Mouse (Mus musculus): Measurements from ENCODE around the gene Gpatch8. TPM values are rescaled to one million over a fixed set of nuclear protein-coding genes. Genes with fewer than 3 reads are reported as not detected.

The Gpatch8 gene
- polyA plus RNA-seq, 1 experiment, result 34.5 TPM

DNA sequence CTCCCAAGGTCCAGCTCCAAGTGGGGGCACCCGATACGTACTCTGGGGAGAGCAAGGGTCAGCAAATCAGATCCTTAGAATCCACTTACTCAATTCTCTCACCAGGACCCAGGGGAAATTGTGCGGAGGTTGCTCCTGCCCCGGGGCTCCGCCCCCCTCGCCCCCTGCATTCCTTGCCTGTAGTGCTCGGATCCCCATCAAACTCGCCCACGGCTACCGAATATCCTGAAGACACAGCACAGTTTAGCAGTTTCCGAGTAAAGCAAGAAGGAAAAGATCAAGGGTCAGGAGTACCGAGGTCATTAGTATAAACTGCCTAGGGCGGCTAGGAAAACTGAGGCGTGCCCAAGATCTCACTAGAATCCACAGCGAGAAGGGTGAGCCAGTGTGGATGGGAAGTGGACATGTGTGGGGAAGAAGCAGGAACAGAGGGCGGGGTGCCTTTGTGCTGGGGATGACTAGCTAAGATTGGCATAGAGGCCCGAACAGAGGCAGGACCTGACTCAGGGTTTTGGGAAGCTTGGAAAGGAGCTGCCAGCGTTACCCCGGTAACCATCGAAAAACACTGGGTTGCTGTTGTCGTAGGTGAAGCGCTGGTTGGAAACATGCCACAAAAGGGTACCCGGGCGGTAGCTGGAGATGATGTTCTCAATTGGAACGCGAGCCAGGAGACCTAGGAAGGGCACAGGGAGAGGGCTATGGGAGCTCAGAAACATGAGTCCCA lies 90.3 kb downstream of the Gpatch8 start:
- Histone ChIP-seq H3K27ac (ENCODE audit: control insufficient read depth, insufficient read depth, low read length) (no peak overlapping the region), H3K36me3 (ENCODE audit: control insufficient read depth, insufficient read depth, low read length) (no peaks in the 10 kb centered on the region), H3K4me3 (ENCODE audit: control insufficient read depth, insufficient read depth, low read length) (no peak overlapping the region), H3K4me1 (replicated peaks; ENCODE audit: control insufficient read depth, insufficient read depth, low read length) (peaks cover 10% of the 10 kb centered on the region), H3K27me3 (ENCODE audit: control insufficient read depth, insufficient read depth, low read length) (no peaks in the 10 kb centered on the region)
- TF ChIP-seq POLR2A (IDR thresholded peaks at IDR 0.05; ENCODE audit: control insufficient read depth, extremely low read depth, insufficient read depth, low read length, poor library complexity) (no peak), CTCF (IDR thresholded peaks at IDR 0.05; ENCODE audit: borderline replicate concordance, control insufficient read depth, extremely low read depth, insufficient read depth, low read length, poor library complexity) (no peak)
- no peak for DNase-seq
- WGBS, result 84% methylated on average over 26 of the region's 26 CpGs

DNA sequence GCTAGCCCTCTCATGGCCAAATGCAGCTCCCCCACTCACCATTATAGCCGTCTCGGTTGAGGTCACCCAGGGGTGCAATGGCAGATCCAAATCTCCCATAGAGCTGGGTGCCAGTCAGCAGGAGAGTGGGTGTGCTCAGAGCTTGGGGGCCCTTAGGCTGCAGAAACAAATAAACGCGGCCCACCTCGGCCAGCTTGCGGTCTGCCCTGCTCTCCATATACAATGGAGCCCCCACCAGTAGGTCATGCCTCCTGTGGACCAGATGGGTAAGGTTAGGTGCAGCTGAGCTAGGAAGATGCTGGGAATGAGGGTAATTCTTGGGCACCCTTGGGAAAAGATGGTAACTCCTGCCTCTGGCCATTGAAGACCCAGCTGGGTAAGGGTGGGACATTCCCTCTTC lies 91.3 kb downstream of the Gpatch8 start:
- no peaks in the 10 kb centered on the region for H3K27me3 ChIP-seq (ENCODE audit: control insufficient read depth, insufficient read depth, low read length)
- peaks cover 10% of the 10 kb centered on the region for H3K4me1 ChIP-seq (replicated peaks; ENCODE audit: control insufficient read depth, insufficient read depth, low read length)
- TF ChIP-seq CTCF (IDR thresholded peaks at IDR 0.05; ENCODE audit: borderline replicate concordance, control insufficient read depth, extremely low read depth, insufficient read depth, low read length, poor library complexity) (no peak), POLR2A (IDR thresholded peaks at IDR 0.05; ENCODE audit: control insufficient read depth, extremely low read depth, insufficient read depth, low read length, poor library complexity) (no peak)
- no peak overlapping the region for H3K4me3 ChIP-seq (ENCODE audit: control insufficient read depth, insufficient read depth, low read length)
- no peak for DNase-seq
- H3K36me3 ChIP-seq (ENCODE audit: control insufficient read depth, insufficient read depth, low read length), result no peaks in the 10 kb centered on the region
- 95% methylated on average over 6 of the region's 6 CpGs for WGBS
- no peak overlapping the region for H3K27ac ChIP-seq (ENCODE audit: control insufficient read depth, insufficient read depth, low read length)

DNA sequence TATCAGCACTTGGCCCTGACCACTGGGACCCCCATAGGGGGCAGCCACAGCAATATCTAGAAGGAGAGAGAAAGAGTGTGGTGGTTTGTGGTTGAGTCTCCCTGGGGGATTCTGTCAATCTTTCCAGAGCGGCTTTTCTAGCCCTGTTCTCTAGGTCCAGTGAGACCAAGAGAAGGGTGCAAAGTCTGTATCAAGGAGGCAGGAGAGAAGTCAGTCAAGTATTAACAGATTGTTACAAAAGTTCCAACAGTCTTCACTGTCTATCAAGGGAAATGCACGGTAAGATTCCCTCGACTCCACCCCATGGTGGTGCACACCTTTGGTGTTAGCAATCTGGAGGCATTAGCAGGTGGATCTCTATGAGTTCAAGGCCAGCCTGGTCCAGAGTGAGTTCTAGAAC lies 94.4 kb downstream of the Gpatch8 start:
- 0 out of 2 replicates have a peak, but pooled peaks cover under 1% of the 10 kb centered on the region for H3K4me1 ChIP-seq (replicated peaks; ENCODE audit: control insufficient read depth, insufficient read depth, low read length)
- 90% methylated on average over 3 of the region's 3 CpGs for WGBS
- TF ChIP-seq POLR2A (IDR thresholded peaks at IDR 0.05; ENCODE audit: control insufficient read depth, extremely low read depth, insufficient read depth, low read length, poor library complexity) (no peak), CTCF (IDR thresholded peaks at IDR 0.05; ENCODE audit: borderline replicate concordance, control insufficient read depth, extremely low read depth, insufficient read depth, low read length, poor library complexity) (no peak)
- H3K4me3 ChIP-seq (ENCODE audit: control insufficient read depth, insufficient read depth, low read length), result no peak overlapping the region
- DNase-seq, result no peak
- no peaks in the 10 kb centered on the region for H3K36me3 ChIP-seq (ENCODE audit: control insufficient read depth, insufficient read depth, low read length)
- no peak overlapping the region for H3K27ac ChIP-seq (ENCODE audit: control insufficient read depth, insufficient read depth, low read length)
- no peaks in the 10 kb centered on the region for H3K27me3 ChIP-seq (ENCODE audit: control insufficient read depth, insufficient read depth, low read length)

- no peak for TF ChIP-seq CTCF (IDR thresholded peaks at IDR 0.05; ENCODE audit: borderline replicate concordance, control insufficient read depth, extremely low read depth, insufficient read depth, low read length, poor library complexity)
- TF ChIP-seq POLR2A (IDR thresholded peaks at IDR 0.05; ENCODE audit: control insufficient read depth, extremely low read depth, insufficient read depth, low read length, poor library complexity), result no peak
- no peaks in the 10 kb centered on the region for H3K27me3 ChIP-seq (ENCODE audit: control insufficient read depth, insufficient read depth, low read length)
- H3K27ac ChIP-seq (ENCODE audit: control insufficient read depth, insufficient read depth, low read length), result no peak overlapping the region
- H3K4me1 ChIP-seq (replicated peaks; ENCODE audit: control insufficient read depth, insufficient read depth, low read length), result peaks cover 7% of the 10 kb centered on the region
- no peak overlapping the region for H3K4me3 ChIP-seq (ENCODE audit: control insufficient read depth, insufficient read depth, low read length)
- DNase-seq, result no peak
- H3K36me3 ChIP-seq (ENCODE audit: control insufficient read depth, insufficient read depth, low read length), result no peaks in the 10 kb centered on the region
- WGBS, result 87% methylated on average over 16 of the region's 16 CpGs
These were observed 95.7 kb downstream of the Gpatch8 start for GRCm38 (mm10) chr11:102460541-102460940.

DNA sequence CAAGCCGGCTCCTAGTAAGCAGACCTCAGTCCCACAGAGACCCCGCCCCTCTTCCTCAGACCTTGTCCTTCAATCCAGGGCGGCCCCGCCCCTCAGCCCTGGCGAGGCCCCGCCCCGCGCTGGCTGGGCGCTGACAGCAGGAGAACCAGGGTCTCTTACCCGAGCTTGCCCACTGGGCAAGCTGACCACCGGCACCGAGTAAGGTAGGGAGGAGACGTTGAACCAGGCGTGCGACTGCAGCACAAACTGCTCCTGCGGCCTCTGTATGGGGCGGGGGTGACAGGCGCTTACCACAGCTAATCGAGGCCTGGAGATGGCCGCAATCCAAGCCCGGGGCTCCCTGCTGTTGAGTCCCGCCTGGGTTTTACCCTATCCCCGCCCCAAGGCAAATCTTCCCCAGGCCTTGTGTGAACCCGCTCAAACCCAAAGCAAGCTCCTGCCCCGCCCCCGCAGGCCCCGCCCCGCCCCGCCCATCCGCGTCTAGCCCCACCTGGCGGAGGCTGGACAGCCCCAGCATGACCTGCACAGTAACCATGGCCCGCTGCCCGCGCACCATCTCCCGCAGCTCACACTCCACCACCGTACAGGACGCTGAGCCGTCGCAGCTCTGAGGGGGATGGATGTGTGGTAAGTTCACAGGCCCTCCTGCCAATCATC lies 100.3 kb downstream of the Gpatch8 start:
- TF ChIP-seq CTCF (IDR thresholded peaks at IDR 0.05; ENCODE audit: borderline replicate concordance, control insufficient read depth, extremely low read depth, insufficient read depth, low read length, poor library complexity) (no peak), POLR2A (IDR thresholded peaks at IDR 0.05; ENCODE audit: control insufficient read depth, extremely low read depth, insufficient read depth, low read length, poor library complexity) (no peak)
- H3K36me3 ChIP-seq (ENCODE audit: control insufficient read depth, insufficient read depth, low read length), result no peaks in the 10 kb centered on the region
- H3K4me3 ChIP-seq (ENCODE audit: control insufficient read depth, insufficient read depth, low read length), result peak overlapping the region; percentile 4; the same call in 1 of the 2 replicates
- H3K4me1 ChIP-seq (replicated peaks; ENCODE audit: control insufficient read depth, insufficient read depth, low read length), result peaks cover 9% of the 10 kb centered on the region
- WGBS, result 1% methylated on average over 40 of the region's 40 CpGs
- H3K27ac ChIP-seq (ENCODE audit: control insufficient read depth, insufficient read depth, low read length), result no peak overlapping the region
- DNase-seq, result peak; percentile 46
- H3K27me3 ChIP-seq (ENCODE audit: control insufficient read depth, insufficient read depth, low read length), result no peaks in the 10 kb centered on the region

- no peak for DNase-seq
- 54% methylated on average over 10 of the region's 10 CpGs for WGBS
These were observed 103.1 kb downstream of the Gpatch8 start for GRCm38 (mm10) chr11:102453131-102453530.

More at GRCm38 (mm10) chr11:102453131-102453530, 103.1 kb downstream of the Gpatch8 start:
- Histone ChIP-seq H3K36me3 (ENCODE audit: control insufficient read depth, insufficient read depth, low read length) (no peaks in the 10 kb centered on the region), H3K4me1 (replicated peaks; ENCODE audit: control insufficient read depth, insufficient read depth, low read length) (peaks cover 9% of the 10 kb centered on the region), H3K27ac (ENCODE audit: control insufficient read depth, insufficient read depth, low read length) (no peak overlapping the region), H3K27me3 (ENCODE audit: control insufficient read depth, insufficient read depth, low read length) (peaks cover 2% of the 10 kb centered on the region; the same call in 1 of the 2 replicates), H3K4me3 (ENCODE audit: control insufficient read depth, insufficient read depth, low read length) (no peak overlapping the region)
- TF ChIP-seq POLR2A (IDR thresholded peaks at IDR 0.05; ENCODE audit: control insufficient read depth, extremely low read depth, insufficient read depth, low read length, poor library complexity), result no peak
- TF ChIP-seq CTCF (IDR thresholded peaks at IDR 0.05; ENCODE audit: borderline replicate concordance, control insufficient read depth, extremely low read depth, insufficient read depth, low read length, poor library complexity), result no peak
